Mouse (Mus musculus) brain, embryonic 14.5 days (tissue): ENCODE measurements around the gene 3300002I08Rik.
"Not testable (repeated sequence)": the region's sequence is repeated elsewhere in the genome, so short reads cannot be mapped to it uniquely, and the experiment has no call there.

ENCODE experiments used
- CTCF ChIP-seq: fragments of 200-500 bp; IDR thresholded peaks from 2 replicates; pipeline ENCODE4 v1.5.1; 2012; ENCODE audit warnings: inconsistent platforms, mild to moderate bottlenecking, moderate library complexity, borderline replicate concordance; ENCODE audit not compliant: insufficient read depth, insufficient read length; ENCODE audit errors: extremely low read depth
- POLR2A ChIP-seq: fragments of 200-500 bp; IDR thresholded peaks from 2 replicates; pipeline ENCODE4 v1.6.1; 2012; ENCODE audit warnings: mild to moderate bottlenecking, inconsistent platforms, borderline replicate concordance; ENCODE audit not compliant: poor library complexity, insufficient read depth, insufficient read length, severe bottlenecking; ENCODE audit errors: extremely low read depth

- TF ChIP-seq CTCF, POLR2A: not testable (repeated sequence)
These were observed 51.3 kb downstream of the 3300002I08Rik start for GRCm38 (mm10) chr2:150310952-150311884.
